Mouse (Mus musculus) embryonic facial prominence, embryonic 15.5 days (tissue): ENCODE results near the gene Nipbl. TPM values are rescaled to one million over a fixed set of nuclear protein-coding genes. Genes with fewer than 3 reads are reported as not detected.

ENCODE experiments used
- ATAC-seq: fragments of 200-750 bp; cut with Nextera tagmentation; 2 replicates; pipeline ENCODE4 v1.8.0; 2017; ENCODE audit warnings: low read depth, moderate TSS enrichment; ENCODE audit not compliant: insufficient number of reproducible peaks, low FRiP score, low TSS enrichment
- H3K27ac ChIP-seq: fragments of 300-500 bp; sonication (generic); replicated peaks from 2 replicates; pipeline ENCODE4 v1.5.1; 2015; ENCODE audit warnings: mild to moderate bottlenecking, inconsistent platforms
- H3K27me3 ChIP-seq: fragments of 300-500 bp; sonication (generic); 2 replicates; pipeline ENCODE4 v1.6.1; 2015; ENCODE audit warnings: inconsistent platforms
- H3K36me3 ChIP-seq: fragments of 300-500 bp; sonication (generic); 2 replicates; pipeline ENCODE4 v1.6.1; 2015; ENCODE audit warnings: mild to moderate bottlenecking, inconsistent platforms
- H3K4me1 ChIP-seq: fragments of 300-500 bp; sonication (generic); 2 replicates; pipeline ENCODE4 v1.6.1; 2015; ENCODE audit warnings: inconsistent platforms
- H3K4me2 ChIP-seq: fragments of 300-500 bp; sonication (generic); replicated peaks from 2 replicates; pipeline ENCODE4 v1.6.1; 2015; ENCODE audit warnings: mild to moderate bottlenecking, inconsistent platforms
- H3K4me3 ChIP-seq: fragments of 300-500 bp; sonication (generic); replicated peaks from 2 replicates; pipeline ENCODE4 v1.5.1; 2015; ENCODE audit warnings: mild to moderate bottlenecking, inconsistent platforms
- H3K9ac ChIP-seq: fragments of 300-500 bp; sonication (generic); 2 replicates; pipeline ENCODE4 v1.6.1; 2015; ENCODE audit warnings: inconsistent platforms
- H3K9me3 ChIP-seq: fragments of 300-500 bp; sonication (generic); replicated peaks from 2 replicates; pipeline ENCODE4 v1.6.1; 2016; ENCODE audit warnings: inconsistent platforms
- WGBS: fragments of 180-500 bp; shearing (Covaris S2); methylation state at CpG from one replicate; pipeline ENCODE4 v1.1.7; 2015; 5-methylcytosine and 5-hydroxymethylcytosine counted together
- polyA plus RNA-seq: library from polyadenylated mRNA; unstranded; fragments of >200 nt; fragmentation: Nextera tagmentation; extraction: Ambion mirVana; gene quantifications from 2 replicates; pipeline ENCODE4 v1.2.1, GENCODE M21; 2015

Nipbl gene
- polyA plus RNA-seq, 1 experiment from 2014 or later = 19.7 TPM

DNA sequence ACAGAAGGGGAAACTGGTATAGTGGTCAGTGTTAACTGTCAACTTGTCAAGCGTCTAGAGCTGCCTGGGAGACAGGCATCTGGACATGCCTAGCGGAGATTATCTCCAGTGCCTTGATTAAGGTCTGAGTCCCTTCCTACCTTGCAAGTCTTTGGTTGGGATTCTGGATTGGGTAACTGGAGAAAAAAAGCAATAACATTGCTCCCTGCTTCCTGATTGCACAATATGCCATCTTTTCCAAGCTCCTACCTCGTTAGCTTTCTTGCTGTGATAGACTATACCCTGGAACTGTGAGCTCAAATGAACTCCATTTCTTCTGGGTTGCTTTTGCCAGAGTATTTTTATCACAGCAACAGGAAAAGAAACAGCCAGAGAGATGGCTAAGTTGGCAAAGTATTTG, 30.9 kb downstream of the Nipbl start:
- no peak overlapping the region for H3K4me3 ChIP-seq
- H3K4me1 ChIP-seq = no peaks in the 10 kb centered on the region
- ATAC-seq = no peak
- WGBS = 87% methylated on average over 3 of the region's 3 CpGs
- H3K27ac ChIP-seq = no peak overlapping the region
- H3K36me3 ChIP-seq = no peaks in the 10 kb centered on the region
- H3K9ac ChIP-seq = no peak overlapping the region
- H3K27me3 ChIP-seq = no peaks in the 10 kb centered on the region
- H3K9me3 ChIP-seq = no peaks in the 10 kb centered on the region
- H3K4me2 ChIP-seq = no peak overlapping the region

DNA sequence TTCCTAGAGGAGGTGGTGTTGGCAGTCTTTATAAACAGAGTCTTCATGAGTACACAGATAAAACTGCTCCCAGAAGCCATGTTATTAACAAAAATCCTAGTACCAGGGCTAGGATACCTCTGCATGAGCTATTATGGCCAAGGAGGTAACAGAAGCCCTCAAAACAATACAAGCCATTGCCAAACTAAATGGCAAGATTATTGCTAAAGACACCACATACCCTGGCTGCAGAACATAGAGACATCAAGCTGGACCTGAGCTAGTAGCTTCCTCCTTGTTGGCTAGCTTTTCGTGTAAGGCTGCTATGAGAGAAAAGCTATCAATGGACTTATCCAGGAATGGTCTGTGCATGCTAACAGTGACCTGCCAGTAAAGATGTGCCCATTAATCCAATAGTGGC, 32.4 kb downstream of the Nipbl start:
- WGBS = 90% methylated on average over 1 of the region's 1 CpGs
- no peaks in the 10 kb centered on the region for H3K36me3 ChIP-seq
- H3K27me3 ChIP-seq = no peaks in the 10 kb centered on the region
- H3K27ac ChIP-seq = no peak overlapping the region
- no peak for ATAC-seq
- H3K9me3 ChIP-seq = no peaks in the 10 kb centered on the region
- H3K9ac ChIP-seq = no peak overlapping the region
- no peaks in the 10 kb centered on the region for H3K4me1 ChIP-seq
- H3K4me2 ChIP-seq = no peak overlapping the region
- H3K4me3 ChIP-seq = no peak overlapping the region

DNA sequence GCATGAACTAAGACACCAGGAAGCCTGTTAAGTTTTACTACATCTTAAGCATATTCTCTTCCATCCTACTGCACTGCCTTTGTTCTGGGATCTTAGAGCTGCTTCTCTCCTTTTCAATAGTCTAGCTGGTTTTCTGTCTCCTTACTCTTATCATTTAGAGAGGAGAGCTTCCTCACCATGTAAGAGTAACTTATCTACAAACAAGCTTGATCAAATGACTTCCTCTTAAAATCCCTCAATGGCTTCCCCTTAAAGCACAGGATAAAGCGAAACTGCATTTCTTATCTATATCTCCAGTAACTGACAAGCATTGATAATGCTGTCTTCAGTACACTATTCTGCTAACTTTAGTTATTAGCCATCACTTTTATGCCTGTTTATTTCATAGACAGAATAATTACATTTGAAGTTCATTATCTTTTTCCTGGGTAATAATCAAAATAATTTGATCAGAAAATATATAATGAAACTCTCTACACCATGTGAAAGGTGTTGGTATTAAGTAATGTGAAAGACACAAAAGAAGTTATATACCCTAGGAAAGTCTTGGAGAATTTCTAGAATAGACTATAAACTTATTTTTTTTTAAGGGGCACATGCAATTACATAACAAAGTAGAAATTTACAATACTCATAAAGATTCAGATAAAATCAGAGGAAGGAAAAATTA, 33.0 kb downstream of the Nipbl start:
- no peaks in the 10 kb centered on the region for H3K36me3 ChIP-seq
- H3K27me3 ChIP-seq = no peaks in the 10 kb centered on the region
- H3K9ac ChIP-seq = no peak overlapping the region
- no peak overlapping the region for H3K4me2 ChIP-seq
- WGBS = 73% methylated on average over 1 of the region's 1 CpGs
- ATAC-seq = no peak
- H3K4me1 ChIP-seq = no peaks in the 10 kb centered on the region
- no peaks in the 10 kb centered on the region for H3K9me3 ChIP-seq
- no peak overlapping the region for H3K4me3 ChIP-seq
- H3K27ac ChIP-seq = no peak overlapping the region

DNA sequence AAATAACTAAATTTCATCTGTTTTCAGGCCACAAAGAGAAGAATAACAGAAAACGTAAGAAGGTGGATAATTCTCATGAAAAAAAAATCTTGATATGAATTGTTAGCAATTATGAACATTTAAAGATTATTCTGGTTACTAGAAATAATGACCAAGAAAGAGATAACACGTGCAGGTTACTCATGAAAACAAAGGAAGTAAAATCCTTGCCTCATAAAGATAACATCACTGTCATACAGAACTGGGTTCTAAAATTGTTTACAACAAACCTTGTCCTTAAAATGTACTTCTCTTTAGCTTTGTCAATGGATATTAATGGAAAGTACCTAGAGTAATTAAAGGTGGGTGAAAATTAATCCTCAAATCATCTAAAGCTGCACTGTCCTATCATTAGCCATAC, 37.2 kb downstream of the Nipbl start:
- no peak overlapping the region for H3K9ac ChIP-seq
- no peak overlapping the region for H3K4me2 ChIP-seq
- no peak overlapping the region for H3K27ac ChIP-seq
- H3K36me3 ChIP-seq = no peaks in the 10 kb centered on the region
- no peaks in the 10 kb centered on the region for H3K4me1 ChIP-seq
- no peaks in the 10 kb centered on the region for H3K27me3 ChIP-seq
- H3K4me3 ChIP-seq = no peak overlapping the region
- no peak for ATAC-seq
- H3K9me3 ChIP-seq = no peaks in the 10 kb centered on the region
- WGBS = 85% methylated on average over 2 of the region's 2 CpGs

DNA sequence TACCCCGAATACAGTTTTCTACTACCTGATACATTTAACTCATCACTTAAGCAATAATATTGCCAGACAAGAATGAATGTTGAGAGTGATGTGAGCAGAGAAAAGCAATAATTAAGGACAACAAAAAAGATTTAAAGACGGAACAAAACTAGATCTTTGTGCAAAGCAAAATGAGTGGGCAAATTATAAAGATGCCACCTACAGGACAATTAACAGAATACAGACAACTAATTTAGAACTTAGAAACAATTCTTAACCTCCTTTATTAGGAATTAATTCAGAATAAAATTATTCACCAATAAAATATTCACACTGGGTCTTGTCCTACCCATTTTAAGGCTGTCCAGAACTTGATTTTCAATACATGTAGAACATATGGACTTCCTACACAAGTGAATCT, 38.0 kb downstream of the Nipbl start:
- Histone ChIP-seq H3K27me3 (no peaks in the 10 kb centered on the region), H3K4me1 (no peaks in the 10 kb centered on the region), H3K9me3 (no peaks in the 10 kb centered on the region), H3K4me3 (no peak overlapping the region), H3K27ac (no peak overlapping the region), H3K36me3 (no peaks in the 10 kb centered on the region), H3K9ac (no peak overlapping the region), H3K4me2 (no peak overlapping the region)
- WGBS = 86% methylated on average over 2 of the region's 2 CpGs
- no peak for ATAC-seq

DNA sequence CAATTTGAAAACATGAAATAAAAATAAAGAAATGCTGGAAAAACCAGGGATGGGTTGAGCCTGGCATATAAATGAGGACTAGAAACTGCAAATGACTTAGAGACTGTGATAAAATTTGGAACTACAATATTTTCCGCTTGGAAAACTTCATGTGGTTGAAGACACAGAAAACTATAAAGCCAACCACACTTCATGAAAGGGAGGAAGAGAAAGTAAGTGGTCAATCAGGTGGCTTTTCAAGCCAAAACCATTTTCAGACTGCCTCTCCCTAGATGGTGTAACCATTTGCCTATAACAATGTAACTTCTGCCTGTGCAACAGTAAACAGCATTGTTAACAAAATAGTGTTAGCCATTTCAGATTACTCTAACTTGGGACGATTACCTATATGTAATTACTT, 41.7 kb downstream of the Nipbl start:
- no peak overlapping the region for H3K27ac ChIP-seq
- no peak overlapping the region for H3K4me2 ChIP-seq
- no peaks in the 10 kb centered on the region for H3K9me3 ChIP-seq
- H3K27me3 ChIP-seq = no peaks in the 10 kb centered on the region
- H3K9ac ChIP-seq = no peak overlapping the region
- 91% methylated on average over 2 of the region's 2 CpGs for WGBS
- H3K4me1 ChIP-seq = no peaks in the 10 kb centered on the region
- H3K4me3 ChIP-seq = no peak overlapping the region
- ATAC-seq = no peak
- no peaks in the 10 kb centered on the region for H3K36me3 ChIP-seq

DNA sequence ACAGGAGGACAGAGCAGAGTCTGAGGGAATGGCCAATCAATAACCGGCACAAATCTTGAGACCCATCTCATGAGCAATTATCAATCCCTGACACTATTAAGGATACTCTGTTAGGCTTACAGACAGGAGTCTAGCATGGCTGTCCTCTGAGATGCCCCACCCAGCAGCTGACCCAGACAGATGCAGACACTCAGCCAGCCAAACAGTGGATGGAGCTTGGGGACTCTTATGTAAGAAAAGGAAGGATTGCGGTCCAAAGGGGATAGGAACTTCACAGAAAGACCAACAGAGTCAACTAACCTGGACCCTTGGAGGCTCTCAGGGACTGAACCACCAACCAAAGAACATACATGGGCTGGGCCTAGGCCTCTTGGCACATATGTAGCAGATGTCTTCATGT, 42.7 kb downstream of the Nipbl start:
- H3K27me3 ChIP-seq = no peaks in the 10 kb centered on the region
- H3K4me3 ChIP-seq = no peak overlapping the region
- no peak overlapping the region for H3K9ac ChIP-seq
- no peaks in the 10 kb centered on the region for H3K9me3 ChIP-seq
- H3K36me3 ChIP-seq = no peaks in the 10 kb centered on the region
- H3K4me2 ChIP-seq = no peak overlapping the region
- H3K27ac ChIP-seq = no peak overlapping the region
- ATAC-seq = no peak
- no peaks in the 10 kb centered on the region for H3K4me1 ChIP-seq
- WGBS = 95% methylated on average over 2 of the region's 2 CpGs

DNA sequence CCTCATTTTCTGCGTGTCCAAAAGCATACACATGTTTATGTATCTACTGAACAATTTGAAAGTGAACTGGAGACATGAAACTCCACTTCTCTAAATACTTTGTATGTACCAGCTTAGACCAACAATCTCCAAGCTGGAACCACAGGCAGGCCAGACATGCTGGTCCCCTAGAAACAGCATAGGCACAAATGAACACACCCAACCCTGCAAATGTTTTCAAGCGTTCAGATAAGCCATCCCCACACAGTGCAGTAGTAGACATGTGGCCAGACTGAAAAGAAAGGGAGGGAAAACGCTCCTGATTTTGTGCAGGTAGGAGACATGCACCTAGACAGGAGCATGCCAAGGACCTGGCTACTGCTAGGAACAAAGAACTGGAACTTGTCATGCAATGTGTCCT, 52.5 kb downstream of the Nipbl start:
- Histone ChIP-seq H3K9ac (no peak overlapping the region), H3K27me3 (no peaks in the 10 kb centered on the region), H3K9me3 (no peaks in the 10 kb centered on the region), H3K36me3 (no peaks in the 10 kb centered on the region), H3K4me1 (no peaks in the 10 kb centered on the region), H3K27ac (no peak overlapping the region), H3K4me2 (no peak overlapping the region), H3K4me3 (no peak overlapping the region)
- WGBS = 88% methylated on average over 3 of the region's 3 CpGs
- no peak for ATAC-seq

DNA sequence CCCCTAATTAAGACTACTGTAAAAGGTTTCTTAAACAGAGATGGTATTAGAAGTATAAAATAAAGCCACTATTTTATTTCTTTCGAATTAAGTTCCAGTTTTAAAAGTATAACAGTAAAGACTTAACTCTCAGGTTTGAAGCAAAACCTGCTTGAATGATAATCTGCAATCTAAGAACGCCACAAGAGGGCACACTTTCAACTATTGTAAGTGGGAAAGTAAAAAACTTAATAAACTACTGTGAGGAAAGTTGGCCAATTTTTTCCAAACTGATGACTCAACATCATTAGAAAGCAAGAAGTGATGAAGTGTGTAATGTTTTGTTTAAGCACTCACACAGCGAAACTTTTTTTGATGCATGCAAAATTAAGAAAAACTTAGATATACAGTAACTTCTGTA, 62.0 kb downstream of the Nipbl start:
- 62% methylated on average over 3 of the region's 3 CpGs for WGBS
- H3K4me1 ChIP-seq = no peaks in the 10 kb centered on the region
- ATAC-seq = no peak
- H3K36me3 ChIP-seq = no peaks in the 10 kb centered on the region
- no peak overlapping the region for H3K4me3 ChIP-seq
- no peaks in the 10 kb centered on the region for H3K9me3 ChIP-seq
- no peak overlapping the region for H3K27ac ChIP-seq
- no peaks in the 10 kb centered on the region for H3K27me3 ChIP-seq
- H3K4me2 ChIP-seq = no peak overlapping the region
- H3K9ac ChIP-seq = no peak overlapping the region

DNA sequence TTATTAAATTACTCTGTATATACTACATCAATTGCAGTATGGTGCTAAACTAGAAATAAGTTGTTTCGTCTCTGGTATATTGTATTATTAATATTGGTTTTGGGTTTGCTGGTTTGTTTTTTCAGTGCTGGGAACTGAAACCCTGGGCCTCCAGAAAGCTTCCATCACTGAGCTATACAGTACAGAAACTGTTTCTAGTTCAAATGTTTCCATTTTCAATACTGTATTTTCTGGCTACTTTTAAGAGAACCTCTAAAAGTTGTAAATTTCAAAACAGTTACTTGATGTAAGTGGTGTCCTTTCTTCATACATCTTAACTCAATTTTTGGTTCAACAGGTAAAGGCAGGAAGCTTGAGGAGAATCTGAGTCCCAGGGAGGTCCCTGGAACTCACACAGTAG, 68.6 kb downstream of the Nipbl start:
- Histone ChIP-seq H3K9me3 (no peaks in the 10 kb centered on the region), H3K27me3 (no peaks in the 10 kb centered on the region), H3K36me3 (peaks cover 9% of the 10 kb centered on the region), H3K9ac (no peak overlapping the region), H3K4me3 (no peak overlapping the region), H3K4me2 (no peak overlapping the region), H3K27ac (no peak overlapping the region), H3K4me1 (no peaks in the 10 kb centered on the region)
- 91% methylated on average over 1 of the region's 1 CpGs for WGBS
- no peak for ATAC-seq

DNA sequence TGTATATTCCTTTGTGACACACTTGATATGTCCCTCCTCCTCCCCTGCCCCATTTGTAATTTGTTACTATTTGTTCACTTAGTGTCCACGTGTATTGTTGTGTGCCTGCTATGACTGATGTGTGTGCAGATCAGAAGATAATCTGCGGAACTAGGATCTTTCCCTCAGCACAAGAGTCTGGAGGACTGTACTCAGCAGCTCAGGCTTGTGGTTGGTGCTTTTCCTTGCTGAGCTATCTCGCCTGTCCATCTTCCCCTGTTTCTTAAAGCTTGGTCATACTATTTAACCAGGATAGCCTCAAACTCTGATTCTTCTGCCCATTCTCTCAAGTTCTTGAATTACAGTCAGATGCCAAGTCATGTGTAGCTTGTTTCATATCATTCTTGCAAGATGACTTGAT, 69.5 kb downstream of the Nipbl start:
- ATAC-seq = no peak
- H3K27me3 ChIP-seq = no peaks in the 10 kb centered on the region
- H3K4me3 ChIP-seq = no peak overlapping the region
- H3K4me1 ChIP-seq = no peaks in the 10 kb centered on the region
- H3K9ac ChIP-seq = no peak overlapping the region
- no peak overlapping the region for H3K27ac ChIP-seq
- H3K36me3 ChIP-seq = peaks cover 12% of the 10 kb centered on the region
- H3K4me2 ChIP-seq = no peak overlapping the region
- no peaks in the 10 kb centered on the region for H3K9me3 ChIP-seq
- WGBS = 63% methylated on average over 3 of the region's 3 CpGs

DNA sequence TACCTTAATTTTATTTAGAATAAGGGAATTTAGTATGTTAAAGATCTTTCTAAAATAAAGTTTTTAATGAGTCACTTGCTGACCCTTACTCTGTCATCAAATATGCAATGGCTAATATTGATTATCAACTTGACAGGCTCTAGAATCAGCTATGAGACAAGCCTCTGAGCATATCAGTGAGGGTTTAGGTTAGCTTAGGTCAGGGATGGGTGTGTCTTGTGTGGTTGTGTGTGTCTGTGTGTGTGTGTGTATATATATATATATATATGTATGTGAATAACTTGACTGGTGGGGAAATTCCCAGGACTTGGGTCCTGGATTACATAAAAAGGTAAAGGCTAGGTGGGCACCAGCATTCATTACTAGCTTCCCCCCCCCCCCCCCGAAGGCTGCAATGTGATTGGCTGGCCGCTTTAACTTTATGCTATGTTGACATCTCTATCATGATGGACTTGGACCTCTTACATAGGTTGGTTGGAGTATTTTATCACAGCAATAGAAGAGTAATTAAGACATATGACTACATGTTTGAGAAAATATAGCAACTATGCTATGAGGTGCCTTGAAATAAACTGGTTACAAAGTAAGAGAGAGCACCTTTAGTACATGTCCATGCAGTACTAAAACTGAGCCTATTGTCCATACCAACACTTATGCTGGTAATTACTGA, 97.0 kb downstream of the Nipbl start:
- Histone ChIP-seq H3K4me1 (no peaks in the 10 kb centered on the region), H3K4me3 (no peak overlapping the region), H3K4me2 (no peak overlapping the region), H3K9me3 (no peaks in the 10 kb centered on the region), H3K9ac (no peak overlapping the region), H3K27me3 (no peaks in the 10 kb centered on the region), H3K36me3 (peaks cover 24% of the 10 kb centered on the region), H3K27ac (no peak overlapping the region)
- no peak for ATAC-seq
- 87% methylated on average over 2 of the region's 2 CpGs for WGBS
